ENCODE assay signal across 1 mouse cellular context in genomic region chr17:35392671-35393070, GRCm38 (mm10). TPM values are rescaled to one million over a fixed set of nuclear protein-coding genes. Genes with fewer than 3 reads are reported as not detected.
"Had no signal": no experiment of that assay in that cellular context is flagged by ENCODE, and none has a peak within 500 bp of the region (broad histone marks: within the 10 kb centered on the region; RNA-seq: fewer than 3 reads in every experiment).

No protein-coding gene starts in this region.

RNA-seq across cellular contexts. Expression of gene H2-Q2, which starts 50.6 kb away (rescaled TPM):
- polyA plus RNA-seq: hindbrain, embryonic 12.5 days had no signal
